Mouse (Mus musculus): ENCODE measurements around the gene Rsph3a. TPM values are rescaled to one million over a fixed set of nuclear protein-coding genes. Genes with fewer than 3 reads are reported as not detected.

The Rsph3a gene
- polyA plus RNA-seq, 1 experiment from 2014 or later: 65.3 TPM

DNA sequence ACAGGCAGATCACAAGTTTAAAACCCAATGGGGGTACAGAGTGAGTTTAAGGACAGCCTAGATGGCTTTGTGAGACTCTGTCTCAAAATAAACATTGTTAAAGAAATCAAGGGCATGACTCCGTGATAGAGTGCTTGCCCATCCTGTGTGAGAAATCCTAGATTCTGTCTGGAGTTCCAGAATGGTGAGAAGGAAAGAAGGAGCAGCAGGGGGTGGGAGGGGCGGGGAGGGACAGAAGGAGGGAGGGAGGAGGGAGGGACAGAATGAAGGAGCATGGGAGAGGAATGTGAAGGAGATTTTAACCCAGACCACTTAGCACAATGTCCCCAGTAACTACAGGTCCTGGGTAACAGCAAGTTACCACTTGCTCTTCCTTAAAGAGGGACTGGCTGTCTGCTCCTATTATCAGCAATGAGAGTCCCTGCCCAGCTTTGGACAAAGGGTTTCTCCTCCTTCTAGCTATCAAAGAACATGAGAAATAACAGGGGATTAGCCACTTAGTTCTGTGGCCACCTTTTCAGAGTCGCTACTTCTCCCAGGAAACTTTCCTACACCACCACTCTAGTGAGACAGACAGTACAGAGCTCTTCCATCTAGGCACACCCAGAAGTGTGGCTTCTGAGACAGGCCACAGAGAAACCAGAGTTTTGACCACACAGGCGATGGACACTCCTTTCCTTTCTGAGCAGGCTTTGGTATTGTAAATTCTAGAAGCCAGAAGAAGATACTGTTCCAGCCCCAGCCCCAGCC, 39.3 kb upstream of the Rsph3a start:
- no peak for ATAC-seq (ENCODE audit: low FRiP score, low TSS enrichment)
- H3K27ac ChIP-seq (ENCODE audit: low read length): no peak overlapping the region
- H3K9me3 ChIP-seq (ENCODE audit: low read length): peaks cover 2% of the 10 kb centered on the region
- H3K27me3 ChIP-seq (ENCODE audit: insufficient read depth, low read length): no peaks in the 10 kb centered on the region
- H3K36me3 ChIP-seq (ENCODE audit: insufficient read depth, low read length): no peaks in the 10 kb centered on the region
- no peak overlapping the region for H3K4me2 ChIP-seq (replicated peaks; ENCODE audit: low read depth, low read length)
- WGBS: 46% methylated on average over 4 of the region's 4 CpGs
- H3K9ac ChIP-seq (replicated peaks; ENCODE audit: low read length): no peak overlapping the region
- H3K4me1 ChIP-seq (ENCODE audit: insufficient read depth, low read length): no peaks in the 10 kb centered on the region
- no peak overlapping the region for H3K4me3 ChIP-seq (ENCODE audit: low read length)

DNA sequence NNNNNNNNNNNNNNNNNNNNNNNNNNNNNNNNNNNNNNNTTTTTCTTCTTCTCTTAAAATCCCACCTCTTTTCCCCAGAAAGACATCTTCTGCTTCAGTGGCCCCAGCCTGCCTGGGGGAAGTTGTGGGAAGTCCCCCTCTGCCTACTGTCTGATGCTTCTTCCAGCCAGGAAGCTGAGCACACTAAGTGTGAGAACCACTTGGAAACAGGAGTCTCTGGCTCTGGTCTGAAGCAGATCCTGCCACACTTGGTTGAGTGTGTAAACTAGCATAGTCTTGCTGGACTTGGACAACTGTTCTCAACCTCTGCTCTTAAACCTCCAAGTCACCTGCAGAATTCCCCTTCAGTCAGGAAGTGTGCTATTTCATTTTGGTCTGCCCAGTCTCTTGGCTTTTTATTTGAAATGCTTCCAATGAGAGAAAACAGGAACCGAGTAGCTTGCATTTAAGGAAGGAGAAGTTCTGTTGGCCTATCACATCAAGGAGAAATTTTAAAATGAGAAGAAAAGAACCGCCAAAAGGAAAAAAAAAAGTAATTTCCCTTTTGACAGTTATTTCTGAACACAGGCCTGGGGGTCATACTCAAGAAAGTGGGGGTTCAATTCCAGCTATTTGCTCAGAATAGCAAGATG, 30.7 kb upstream of the Rsph3a start:
- no peak overlapping the region for H3K4me3 ChIP-seq (ENCODE audit: low read length)
- H3K27ac ChIP-seq (ENCODE audit: low read length): peak overlapping the region; percentile 29
- peaks cover 34% of the 10 kb centered on the region for H3K4me1 ChIP-seq (ENCODE audit: insufficient read depth, low read length)
- H3K9me3 ChIP-seq (ENCODE audit: low read length): peaks cover 4% of the 10 kb centered on the region
- no peak overlapping the region for H3K4me2 ChIP-seq (replicated peaks; ENCODE audit: low read depth, low read length)
- no peaks in the 10 kb centered on the region for H3K36me3 ChIP-seq (ENCODE audit: insufficient read depth, low read length)
- WGBS: 65% methylated on average over 2 of the region's 2 CpGs
- H3K27me3 ChIP-seq (ENCODE audit: insufficient read depth, low read length): no peaks in the 10 kb centered on the region
- ATAC-seq (ENCODE audit: low FRiP score, low TSS enrichment): no peak
- no peak overlapping the region for H3K9ac ChIP-seq (replicated peaks; ENCODE audit: low read length)

DNA sequence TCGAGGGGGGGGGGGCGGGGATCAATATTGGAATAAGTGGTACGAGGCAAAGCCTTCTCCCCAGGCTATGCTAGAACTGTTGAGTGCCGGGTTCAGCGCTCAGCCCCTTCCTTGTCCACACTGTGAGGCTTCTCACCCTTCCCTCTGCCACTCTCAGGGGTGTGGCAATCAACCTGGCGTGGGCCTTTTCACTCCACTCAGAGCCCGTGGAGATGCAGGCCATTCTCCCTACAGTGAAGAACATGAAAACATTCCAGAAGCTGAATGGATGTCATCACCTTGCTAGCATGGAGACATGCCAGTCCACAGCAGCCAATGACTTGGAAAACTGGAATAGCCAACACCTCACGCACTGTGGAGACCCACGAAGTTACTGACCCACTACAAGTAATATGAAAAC, 29.6 kb upstream of the Rsph3a start:
- no peak overlapping the region for H3K4me2 ChIP-seq (replicated peaks; ENCODE audit: low read depth, low read length)
- H3K4me1 ChIP-seq (ENCODE audit: insufficient read depth, low read length): peaks cover 39% of the 10 kb centered on the region
- no peak overlapping the region for H3K27ac ChIP-seq (ENCODE audit: low read length)
- no peaks in the 10 kb centered on the region for H3K27me3 ChIP-seq (ENCODE audit: insufficient read depth, low read length)
- no peak for ATAC-seq (ENCODE audit: low FRiP score, low TSS enrichment)
- 86% methylated on average over 9 of the region's 9 CpGs for WGBS
- H3K9ac ChIP-seq (replicated peaks; ENCODE audit: low read length): no peak overlapping the region
- no peak overlapping the region for H3K4me3 ChIP-seq (ENCODE audit: low read length)
- H3K36me3 ChIP-seq (ENCODE audit: insufficient read depth, low read length): no peaks in the 10 kb centered on the region
- H3K9me3 ChIP-seq (ENCODE audit: low read length): peaks cover 4% of the 10 kb centered on the region

DNA sequence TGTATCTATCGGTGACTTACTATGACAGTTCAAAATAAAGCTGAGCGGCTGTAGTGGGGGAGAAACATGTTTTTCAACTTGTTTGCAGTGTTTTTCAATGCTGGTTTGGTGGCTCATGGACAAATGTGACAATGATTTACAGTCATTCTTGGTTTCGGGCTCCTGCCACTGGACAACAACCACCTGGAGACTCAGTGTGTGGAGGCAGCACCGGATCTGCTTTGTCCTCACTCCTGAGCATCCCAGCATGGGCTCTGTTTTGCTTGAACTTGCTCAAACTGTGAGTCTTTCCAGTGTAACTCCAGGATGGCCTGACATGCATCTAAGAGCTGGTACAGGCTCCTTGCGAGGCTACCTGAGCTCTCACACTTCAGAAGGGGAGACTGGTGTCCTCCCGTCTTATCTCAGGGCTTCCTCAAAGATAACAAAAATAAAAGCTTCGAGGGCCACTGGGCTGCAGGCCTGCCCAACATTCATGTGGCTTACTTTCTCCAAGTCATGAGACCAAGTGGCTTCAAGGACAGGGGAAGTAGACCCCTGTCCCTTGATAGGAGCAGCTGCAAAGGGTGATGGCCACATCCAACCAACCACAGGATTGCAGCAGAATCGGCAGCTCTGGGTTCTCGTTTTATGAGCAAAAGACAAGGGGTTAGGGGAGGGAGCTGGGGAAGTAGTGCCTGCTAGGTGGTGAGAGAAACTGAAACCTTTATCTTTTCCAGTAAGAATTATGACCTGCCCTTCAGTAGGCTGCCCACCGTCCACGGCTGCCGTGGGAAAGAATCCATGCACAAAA, 28.4 kb upstream of the Rsph3a start:
- ATAC-seq (ENCODE audit: low FRiP score, low TSS enrichment): no peak
- whole genome bisulfite sequencing: 27% methylated on average over 12 of the region's 12 CpGs
- H3K27ac ChIP-seq (ENCODE audit: low read length): peak overlapping the region; percentile 41; the same call in 1 of the 2 replicates
- H3K4me2 ChIP-seq (replicated peaks; ENCODE audit: low read depth, low read length): no peak overlapping the region
- no peak overlapping the region for H3K4me3 ChIP-seq (ENCODE audit: low read length)
- no peak overlapping the region for H3K9ac ChIP-seq (replicated peaks; ENCODE audit: low read length)
- H3K36me3 ChIP-seq (ENCODE audit: insufficient read depth, low read length): no peaks in the 10 kb centered on the region
- H3K9me3 ChIP-seq (ENCODE audit: low read length): no peaks in the 10 kb centered on the region
- peaks cover 39% of the 10 kb centered on the region for H3K4me1 ChIP-seq (ENCODE audit: insufficient read depth, low read length)
- no peaks in the 10 kb centered on the region for H3K27me3 ChIP-seq (ENCODE audit: insufficient read depth, low read length)

DNA sequence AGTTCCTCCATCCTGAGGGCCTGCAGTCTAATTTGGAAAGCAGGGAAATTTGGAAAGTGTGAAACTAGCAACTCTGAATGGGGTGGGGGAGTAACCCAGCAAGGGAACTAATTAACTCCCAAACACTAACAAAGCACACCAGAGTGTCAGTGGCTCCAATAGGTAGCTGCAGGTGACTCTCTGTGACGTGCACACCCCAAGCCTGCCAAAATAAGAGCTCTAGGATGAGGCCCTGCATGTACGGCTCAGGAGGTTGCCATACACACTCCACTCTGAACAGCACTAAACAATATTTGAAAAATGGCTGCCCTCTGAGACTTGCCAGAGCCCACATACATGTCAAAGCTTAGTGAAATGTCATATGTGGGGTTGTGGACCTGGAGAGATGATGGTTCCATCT, 27.1 kb upstream of the Rsph3a start:
- Histone ChIP-seq H3K27ac (ENCODE audit: low read length) (peak overlapping the region; percentile 54), H3K4me2 (replicated peaks; ENCODE audit: low read depth, low read length) (no peak overlapping the region), H3K4me3 (ENCODE audit: low read length) (no peak overlapping the region), H3K27me3 (ENCODE audit: insufficient read depth, low read length) (no peaks in the 10 kb centered on the region), H3K9ac (replicated peaks; ENCODE audit: low read length) (no peak overlapping the region), H3K36me3 (ENCODE audit: insufficient read depth, low read length) (no peaks in the 10 kb centered on the region), H3K4me1 (ENCODE audit: insufficient read depth, low read length) (peaks cover 39% of the 10 kb centered on the region), H3K9me3 (ENCODE audit: low read length) (no peaks in the 10 kb centered on the region)
- WGBS: 36% methylated on average over 2 of the region's 2 CpGs
- 0 out of 2 replicates have a peak, but pooled peaks have one; percentile 53 for ATAC-seq (ENCODE audit: low FRiP score, low TSS enrichment)

DNA sequence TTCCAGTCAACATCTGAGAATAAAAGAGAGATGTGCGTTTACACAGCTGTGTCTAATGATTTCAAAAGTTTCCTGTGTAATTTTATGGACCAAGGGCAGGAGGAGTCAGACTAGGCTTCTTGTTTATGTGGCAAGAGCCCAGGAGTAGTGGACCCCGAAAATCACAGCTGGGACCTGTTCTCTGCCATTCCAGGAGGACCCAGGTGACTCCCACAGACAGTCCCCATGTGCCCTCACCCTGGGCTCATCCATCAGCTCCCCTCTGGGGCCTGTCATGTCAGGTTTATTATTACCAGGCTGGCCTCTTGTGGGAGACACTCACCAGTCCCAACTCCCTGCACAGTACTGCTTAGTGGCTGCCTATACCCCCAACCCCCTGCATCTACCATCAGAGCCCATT, 26.2 kb upstream of the Rsph3a start:
- H3K4me1 ChIP-seq (ENCODE audit: insufficient read depth, low read length): peaks cover 39% of the 10 kb centered on the region
- H3K27ac ChIP-seq (ENCODE audit: low read length): peak overlapping the region; percentile 54
- no peaks in the 10 kb centered on the region for H3K36me3 ChIP-seq (ENCODE audit: insufficient read depth, low read length)
- no peak overlapping the region for H3K4me2 ChIP-seq (replicated peaks; ENCODE audit: low read depth, low read length)
- no peak overlapping the region for H3K9ac ChIP-seq (replicated peaks; ENCODE audit: low read length)
- H3K27me3 ChIP-seq (ENCODE audit: insufficient read depth, low read length): no peaks in the 10 kb centered on the region
- H3K4me3 ChIP-seq (ENCODE audit: low read length): no peak overlapping the region
- 18% methylated on average over 2 of the region's 2 CpGs for WGBS
- no peaks in the 10 kb centered on the region for H3K9me3 ChIP-seq (ENCODE audit: low read length)
- peak; percentile 92 for ATAC-seq (ENCODE audit: low FRiP score, low TSS enrichment)

DNA sequence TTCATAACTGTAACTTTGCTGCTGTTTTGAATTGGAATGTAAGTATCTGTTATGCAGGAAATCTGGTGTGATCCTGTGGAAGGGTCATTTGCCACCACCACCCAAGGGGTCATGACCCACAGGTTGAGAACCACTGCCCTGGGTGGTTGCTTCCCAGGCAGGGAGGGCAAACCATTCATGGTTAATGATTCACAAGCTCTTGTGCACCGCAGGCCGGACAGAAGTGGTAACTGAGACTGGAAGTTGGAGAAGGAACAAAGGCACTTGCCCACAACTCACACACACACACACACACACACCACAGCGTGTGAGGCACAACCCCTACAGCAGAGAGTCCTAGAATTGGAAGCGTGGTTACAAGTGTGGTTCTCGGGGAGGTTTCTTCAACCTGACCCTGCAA, 22.9 kb upstream of the Rsph3a start:
- no peaks in the 10 kb centered on the region for H3K36me3 ChIP-seq (ENCODE audit: insufficient read depth, low read length)
- ATAC-seq (ENCODE audit: low FRiP score, low TSS enrichment): no peak
- no peak overlapping the region for H3K27ac ChIP-seq (ENCODE audit: low read length)
- H3K9me3 ChIP-seq (ENCODE audit: low read length): no peaks in the 10 kb centered on the region
- no peak overlapping the region for H3K4me3 ChIP-seq (ENCODE audit: low read length)
- no peaks in the 10 kb centered on the region for H3K27me3 ChIP-seq (ENCODE audit: insufficient read depth, low read length)
- WGBS: 61% methylated on average over 5 of the region's 5 CpGs
- no peak overlapping the region for H3K4me2 ChIP-seq (replicated peaks; ENCODE audit: low read depth, low read length)
- peaks cover 28% of the 10 kb centered on the region for H3K4me1 ChIP-seq (ENCODE audit: insufficient read depth, low read length)
- no peak overlapping the region for H3K9ac ChIP-seq (replicated peaks; ENCODE audit: low read length)

DNA sequence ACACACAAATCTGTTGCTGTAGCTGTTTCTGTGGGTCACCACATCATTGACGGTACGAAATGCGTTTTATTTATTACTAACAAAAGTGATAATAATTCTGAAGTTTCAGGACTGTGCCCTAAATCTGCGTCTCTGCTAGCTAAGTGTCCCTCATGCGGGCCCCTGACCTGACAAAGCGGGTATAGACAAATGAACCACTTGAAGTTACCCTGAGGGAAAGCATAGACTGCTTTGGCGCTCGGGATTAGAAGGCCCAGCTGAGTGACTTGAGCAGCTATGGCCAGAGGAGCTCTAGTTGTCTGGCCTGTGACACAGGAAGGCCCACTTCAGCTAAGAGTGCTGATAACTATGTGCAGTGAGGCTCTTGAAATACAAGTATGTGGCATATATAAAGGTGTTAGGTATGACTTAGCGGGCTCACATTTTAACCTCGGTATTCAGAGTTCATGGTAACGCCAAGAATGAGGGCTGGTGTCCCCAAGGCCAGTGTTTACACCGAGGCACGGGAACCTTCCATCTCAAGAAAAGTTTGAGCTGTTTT, 21.2 kb upstream of the Rsph3a start:
- Histone ChIP-seq H3K9me3 (ENCODE audit: low read length) (no peaks in the 10 kb centered on the region), H3K4me2 (replicated peaks; ENCODE audit: low read depth, low read length) (no peak overlapping the region), H3K4me1 (ENCODE audit: insufficient read depth, low read length) (peaks cover 16% of the 10 kb centered on the region), H3K36me3 (ENCODE audit: insufficient read depth, low read length) (no peaks in the 10 kb centered on the region), H3K4me3 (ENCODE audit: low read length) (no peak overlapping the region), H3K27me3 (ENCODE audit: insufficient read depth, low read length) (no peaks in the 10 kb centered on the region), H3K9ac (replicated peaks; ENCODE audit: low read length) (no peak overlapping the region), H3K27ac (ENCODE audit: low read length) (no peak overlapping the region)
- 89% methylated on average over 13 of the region's 13 CpGs for WGBS
- no peak for ATAC-seq (ENCODE audit: low FRiP score, low TSS enrichment)

DNA sequence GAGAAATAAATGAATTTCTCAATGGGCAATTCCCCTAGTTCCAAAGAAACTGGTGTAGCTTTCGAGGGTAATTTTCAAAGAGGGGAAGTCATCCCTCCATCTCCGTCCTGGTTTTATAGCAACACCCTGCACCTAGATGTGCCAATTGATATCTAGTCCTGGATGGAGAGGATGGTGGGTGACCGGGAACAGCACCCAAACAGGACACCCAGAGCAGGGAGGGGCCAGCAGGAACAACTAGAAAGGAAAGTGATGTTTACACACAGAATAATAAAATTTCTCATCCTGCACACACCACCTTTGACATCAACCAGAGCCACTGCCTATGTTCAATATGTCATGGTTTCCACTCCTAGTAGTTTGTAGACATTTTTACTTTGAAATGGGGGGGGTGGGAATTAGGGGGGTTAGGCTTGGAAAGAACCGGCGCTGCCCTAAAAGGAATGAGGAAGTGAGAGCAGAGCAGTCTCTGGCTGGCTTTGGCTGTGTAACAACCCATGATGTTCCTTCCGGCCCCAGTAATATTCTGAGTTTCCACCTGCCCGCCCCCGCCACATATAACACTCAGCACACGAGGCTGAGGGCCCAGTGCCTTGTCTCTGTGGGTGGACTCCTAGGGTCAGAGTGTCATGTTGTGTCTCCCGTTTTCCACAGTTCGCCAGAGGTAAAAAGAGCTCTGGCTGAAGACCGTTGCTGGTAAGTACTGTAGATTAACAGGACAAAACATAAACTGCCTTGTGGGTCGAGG, 19.8 kb upstream of the Rsph3a start, which contains the start of gene Tagap:
Gene Tagap (plus strand): TSS at position 588 of the 748 bp plus-strand sequence.
- Histone ChIP-seq H3K27ac (ENCODE audit: low read length) (no peak within 1 kb of the TSS), H3K4me2 (replicated peaks; ENCODE audit: low read depth, low read length) (peak within 1 kb of the TSS; percentile 23; the same call in 1 of the 2 replicates), H3K4me3 (ENCODE audit: low read length) (no peak within 1 kb of the TSS), H3K9me3 (ENCODE audit: low read length) (no peaks in the 10 kb centered on the region), H3K9ac (replicated peaks; ENCODE audit: low read length) (no peak within 1 kb of the TSS), H3K36me3 (ENCODE audit: insufficient read depth, low read length) (no peaks in the 10 kb centered on the region), H3K27me3 (ENCODE audit: insufficient read depth, low read length) (no peaks in the 10 kb centered on the region), H3K4me1 (ENCODE audit: insufficient read depth, low read length) (peaks cover 7% of the 10 kb centered on the region; the same call in 1 of the 2 replicates)
- ATAC-seq (ENCODE audit: low FRiP score, low TSS enrichment): 0 out of 2 replicates have a peak, but pooled peaks have one; percentile 40
- WGBS: 31% methylated on average over 13 of the region's 13 CpGs
